8 mouse cellular contexts compared by ENCODE assay signal in the genomic region with DNA sequence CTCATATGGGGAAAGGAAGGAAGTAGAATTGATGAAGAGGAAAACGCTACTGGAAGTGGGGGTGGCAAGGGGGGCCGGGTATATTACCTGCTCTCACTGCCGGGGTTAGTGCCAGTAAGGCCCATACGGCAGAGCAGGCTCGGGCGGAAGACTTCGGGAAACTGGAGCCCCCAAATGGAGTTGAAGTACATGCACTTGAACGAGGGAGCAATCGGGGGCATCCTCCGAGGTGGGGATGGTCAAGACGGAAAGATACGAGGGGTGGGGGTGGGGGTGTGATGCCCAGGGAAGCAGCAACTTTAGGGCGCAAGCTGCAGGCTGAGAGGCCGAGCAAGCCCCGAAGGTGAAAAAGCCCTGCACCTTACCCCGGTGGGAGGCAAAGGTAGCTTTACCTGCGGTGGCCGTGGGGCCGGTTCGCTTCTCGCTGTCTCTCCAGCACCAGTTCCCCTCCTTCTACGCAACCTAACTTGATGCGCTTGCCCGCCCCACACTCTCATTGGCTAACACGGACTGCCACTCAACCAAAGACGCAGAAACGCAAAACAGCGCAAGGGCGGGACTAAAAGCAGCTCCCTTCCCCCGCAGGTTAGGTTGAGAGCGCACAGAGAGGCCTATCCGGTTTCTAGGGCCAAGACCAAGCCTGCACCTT. TPM values are rescaled to one million over a fixed set of nuclear protein-coding genes. Genes with fewer than 3 reads are reported as not detected.
DNase-seq lines count a peak whose midpoint lies in the region; ATAC-seq and TF ChIP-seq lines count a peak whose summit lies in the region.

No protein-coding gene starts in this region.

- H3K27me3 ChIP-seq in forebrain, embryonic 10.5 days (ENCODE audit: poor library complexity, severe bottlenecking) = no peaks in the 10 kb centered on the region
- no peaks in the 10 kb centered on the region for H3K27me3 ChIP-seq in heart, embryonic 15.5 days
- H3K27me3 ChIP-seq in liver, embryonic 14.5 days (ENCODE audit: control insufficient read depth, insufficient read depth, low read length) = no peaks in the 10 kb centered on the region
- H3K27me3 ChIP-seq in neural tube, embryonic 11.5 days (ENCODE audit: control insufficient read depth, insufficient read depth, low read length) = no peaks in the 10 kb centered on the region
- no peaks in the 10 kb centered on the region for H3K27me3 ChIP-seq in stomach, postnatal 0 days (ENCODE audit: control insufficient read depth, insufficient read depth, low read length)

- no peak for TF ChIP-seq CTCF in liver, embryonic 14.5 days (IDR thresholded peaks at IDR 0.05; ENCODE audit: low read depth)
- no peak for TF ChIP-seq CTCF in stomach, postnatal 0 days (IDR thresholded peaks at IDR 0.05; ENCODE audit: low read depth)

- under 1% methylated on average over 32 of the region's 32 CpGs for WGBS in forebrain, embryonic 10.5 days
- WGBS in heart, embryonic 15.5 days = under 1% methylated on average over 32 of the region's 32 CpGs
- WGBS in liver, embryonic 14.5 days (ENCODE audit: insufficient replicate concordance) = under 1% methylated on average over 32 of the region's 32 CpGs
- under 1% methylated on average over 32 of the region's 32 CpGs for WGBS in neural tube, embryonic 11.5 days
- under 1% methylated on average over 32 of the region's 32 CpGs for WGBS in stomach, postnatal 0 days

- no peaks in the 10 kb centered on the region for H3K9me3 ChIP-seq in forebrain, embryonic 10.5 days
- no peaks in the 10 kb centered on the region for H3K9me3 ChIP-seq in heart, embryonic 15.5 days (replicated peaks)
- no peaks in the 10 kb centered on the region for H3K9me3 ChIP-seq in liver, embryonic 14.5 days (ENCODE audit: control insufficient read depth, low read length)
- no peaks in the 10 kb centered on the region for H3K9me3 ChIP-seq in neural tube, embryonic 11.5 days (ENCODE audit: control insufficient read depth, low read length)
- H3K9me3 ChIP-seq in stomach, postnatal 0 days (ENCODE audit: control insufficient read depth, low read length) = no peaks in the 10 kb centered on the region

- no peak for TF ChIP-seq EP300 in liver, embryonic 14.5 days (IDR thresholded peaks at IDR 0.05; ENCODE audit: low read depth)
- TF ChIP-seq EP300 in stomach, postnatal 0 days (optimal IDR thresholded peaks at IDR 0.05) = no peak

- peak overlapping the region; percentile 83 for H3K4me2 ChIP-seq in heart, embryonic 15.5 days
- H3K4me2 ChIP-seq in liver, embryonic 14.5 days (ENCODE audit: low read depth) = peak overlapping the region; percentile 86
- peak overlapping the region; percentile 82 for H3K4me2 ChIP-seq in neural tube, embryonic 11.5 days (ENCODE audit: low read depth)
- H3K4me2 ChIP-seq in stomach, postnatal 0 days (replicated peaks; ENCODE audit: low read depth) = peak overlapping the region; percentile 90

- peak; percentile 97 to 100 for DNase-seq in CD8-positive naive resting alpha-beta T cell, adult 2 months (ENCODE audit: low read depth in 2 of 2, low spot score in 2 of 2)
- peak; percentile 100 for DNase-seq in c-Kit-positive CD71-negative TER-119-negative erythroid progenitor cells, embryonic 14.5 days (ENCODE audit: low read depth)
- peak; percentile 98 for DNase-seq in forebrain, embryonic 10.5 days (ENCODE audit: extremely low spot score, low spot score)
- peak; percentile 99 to 100 for DNase-seq in kidney, postnatal 25 days
- DNase-seq in liver, embryonic 14.5 days (ENCODE audit: low read depth in 3 of 3, low spot score in 3 of 3) = peak; percentile 100
- peak; percentile 98 for DNase-seq in neural tube, embryonic 11.5 days (ENCODE audit: low spot score)
- peak; percentile 99 for DNase-seq in stomach, postnatal 0 days (ENCODE audit: low spot score)

- peaks cover 19% of the 10 kb centered on the region for H3K4me1 ChIP-seq in forebrain, embryonic 10.5 days
- H3K4me1 ChIP-seq in heart, embryonic 15.5 days (replicated peaks) = peaks cover 16% of the 10 kb centered on the region
- H3K4me1 ChIP-seq in liver, embryonic 14.5 days (replicated peaks; ENCODE audit: control insufficient read depth in 2 of 2, insufficient read depth in 2 of 2, low read length in 1 of 2) = peaks cover 6 to 17% of the 10 kb centered on the region in 2 experiments
- H3K4me1 ChIP-seq in neural tube, embryonic 11.5 days (ENCODE audit: control insufficient read depth, insufficient read depth, low read length) = peaks cover 8% of the 10 kb centered on the region
- H3K4me1 ChIP-seq in stomach, postnatal 0 days (replicated peaks; ENCODE audit: control insufficient read depth, insufficient read depth) = 0 out of 2 replicates have a peak, but pooled peaks cover 3% of the 10 kb centered on the region

- H3K36me3 ChIP-seq in forebrain, embryonic 10.5 days (replicated peaks) = peaks cover 15% of the 10 kb centered on the region
- H3K36me3 ChIP-seq in heart, embryonic 15.5 days = no peaks in the 10 kb centered on the region
- no peaks in the 10 kb centered on the region for H3K36me3 ChIP-seq in liver, embryonic 14.5 days (replicated peaks; ENCODE audit: control insufficient read depth, insufficient read depth, low read depth)
- no peaks in the 10 kb centered on the region for H3K36me3 ChIP-seq in neural tube, embryonic 11.5 days (ENCODE audit: control insufficient read depth, insufficient read depth, low read length)
- H3K36me3 ChIP-seq in stomach, postnatal 0 days (ENCODE audit: control insufficient read depth, insufficient read depth, low read length) = no peaks in the 10 kb centered on the region

- ATAC-seq in heart, embryonic 15.5 days (replicated peaks; ENCODE audit: insufficient number of reproducible peaks, insufficient read depth, low FRiP score, low read depth) = peak; percentile 98
- ATAC-seq in liver, embryonic 14.5 days (ENCODE audit: insufficient read depth) = peak; percentile 99
- peak; percentile 99 for ATAC-seq in neural tube, embryonic 11.5 days (ENCODE audit: insufficient read depth, low FRiP score, low TSS enrichment)
- ATAC-seq in stomach, postnatal 0 days (ENCODE audit: low FRiP score, low TSS enrichment) = peak; percentile 99

- H3K9ac ChIP-seq in heart, embryonic 15.5 days = peak overlapping the region; percentile 75
- peak overlapping the region; percentile 80 for H3K9ac ChIP-seq in liver, embryonic 14.5 days (replicated peaks)
- peak overlapping the region; percentile 72 for H3K9ac ChIP-seq in neural tube, embryonic 11.5 days (ENCODE audit: low read length)
- peak overlapping the region; percentile 76 for H3K9ac ChIP-seq in stomach, postnatal 0 days (ENCODE audit: low read length)

- peak overlapping the region; percentile 87 for H3K27ac ChIP-seq in forebrain, embryonic 10.5 days
- H3K27ac ChIP-seq in heart, embryonic 15.5 days = peak overlapping the region; percentile 71
- H3K27ac ChIP-seq in liver, embryonic 14.5 days = peak overlapping the region; percentile 31
- no peak overlapping the region for H3K27ac ChIP-seq in neural tube, embryonic 11.5 days (ENCODE audit: low read depth, low read length)
- peak overlapping the region; percentile 93 for H3K27ac ChIP-seq in stomach, postnatal 0 days (replicated peaks)

- peak overlapping the region; percentile 86 for H3K4me3 ChIP-seq in forebrain, embryonic 10.5 days
- peak overlapping the region; percentile 81 for H3K4me3 ChIP-seq in heart, embryonic 15.5 days
- peak overlapping the region; percentile 80 to 81 for H3K4me3 ChIP-seq in liver, embryonic 14.5 days (ENCODE audit: insufficient read depth in 1 of 2, low read depth in 2 of 2, low read length in 2 of 2)
- H3K4me3 ChIP-seq in neural tube, embryonic 11.5 days (ENCODE audit: low read depth, low read length) = peak overlapping the region; percentile 79
- H3K4me3 ChIP-seq in stomach, postnatal 0 days (ENCODE audit: low read depth, low read length) = peak overlapping the region; percentile 80

RNA-seq across cellular contexts. Expression of gene Chd8, which starts 13.4 kb away (rescaled TPM):
- polyA plus RNA-seq in forebrain, embryonic 10.5 days (2016; fragmentation: Nextera tagmentation; extraction: Ambion mirVana) = 46.5 and 46.7 TPM in 2 replicates
- polyA plus RNA-seq in heart, embryonic 15.5 days (2015; fragmentation: Nextera tagmentation; extraction: Ambion mirVana) = 17.2 and 22.1 TPM in 2 replicates
- 9.7 and 13.1 TPM in 2 replicates for polyA plus RNA-seq in liver, embryonic 14.5 days (2012; rRNA removed)
- 13.9 and 14.0 TPM in 2 replicates for polyA plus RNA-seq in liver, embryonic 14.5 days (2014; fragmentation: Nextera tagmentation; extraction: Ambion mirVana)
- 56.4 and 58.4 TPM in 2 replicates for polyA plus RNA-seq in neural tube, embryonic 11.5 days (2014; fragmentation: Nextera tagmentation; extraction: Ambion mirVana)
- polyA plus RNA-seq in stomach, postnatal 0 days (2015; fragmentation: Nextera tagmentation; extraction: Ambion mirVana) = 12.6 and 14.2 TPM in 2 replicates

RNA-seq across cellular contexts. Expression of gene Tox4, which starts 34.8 kb away (rescaled TPM):
- polyA plus RNA-seq in forebrain, embryonic 10.5 days (2016; fragmentation: Nextera tagmentation; extraction: Ambion mirVana) = 53.4 and 56.6 TPM in 2 replicates
- 29.3 and 34.0 TPM in 2 replicates for polyA plus RNA-seq in heart, embryonic 15.5 days (2015; fragmentation: Nextera tagmentation; extraction: Ambion mirVana)
- 8.5 and 10.1 TPM in 2 replicates for polyA plus RNA-seq in liver, embryonic 14.5 days (2012; rRNA removed)
- 16.6 and 17.2 TPM in 2 replicates for polyA plus RNA-seq in liver, embryonic 14.5 days (2014; fragmentation: Nextera tagmentation; extraction: Ambion mirVana)
- polyA plus RNA-seq in neural tube, embryonic 11.5 days (2014; fragmentation: Nextera tagmentation; extraction: Ambion mirVana) = 52.0 and 54.9 TPM in 2 replicates
- 21.5 and 22.9 TPM in 2 replicates for polyA plus RNA-seq in stomach, postnatal 0 days (2015; fragmentation: Nextera tagmentation; extraction: Ambion mirVana)

RNA-seq across cellular contexts. Expression of gene Rab2b, which starts 35.2 kb away (rescaled TPM):
- 22.5 and 24.0 TPM in 2 replicates for polyA plus RNA-seq in forebrain, embryonic 10.5 days (2016; fragmentation: Nextera tagmentation; extraction: Ambion mirVana)
- 12.8 and 16.6 TPM in 2 replicates for polyA plus RNA-seq in heart, embryonic 15.5 days (2015; fragmentation: Nextera tagmentation; extraction: Ambion mirVana)
- 2.9 and 3.1 TPM in 2 replicates for polyA plus RNA-seq in liver, embryonic 14.5 days (2012; rRNA removed)
- polyA plus RNA-seq in liver, embryonic 14.5 days (2014; fragmentation: Nextera tagmentation; extraction: Ambion mirVana) = 1.9 and 2.6 TPM in 2 replicates
- 38.2 and 40.9 TPM in 2 replicates for polyA plus RNA-seq in neural tube, embryonic 11.5 days (2014; fragmentation: Nextera tagmentation; extraction: Ambion mirVana)
- polyA plus RNA-seq in stomach, postnatal 0 days (2015; fragmentation: Nextera tagmentation; extraction: Ambion mirVana) = 6.9 and 7.3 TPM in 2 replicates

RNA-seq across cellular contexts. Expression of gene Supt16, which starts 46.9 kb away (rescaled TPM):
- polyA plus RNA-seq in forebrain, embryonic 10.5 days (2016; fragmentation: Nextera tagmentation; extraction: Ambion mirVana) = 99.4 and 104 TPM in 2 replicates
- polyA plus RNA-seq in heart, embryonic 15.5 days (2015; fragmentation: Nextera tagmentation; extraction: Ambion mirVana) = 24.6 and 27.3 TPM in 2 replicates
- 15.4 and 25.2 TPM in 2 replicates for polyA plus RNA-seq in liver, embryonic 14.5 days (2012; rRNA removed)
- polyA plus RNA-seq in liver, embryonic 14.5 days (2014; fragmentation: Nextera tagmentation; extraction: Ambion mirVana) = 35.6 and 39.9 TPM in 2 replicates
- polyA plus RNA-seq in neural tube, embryonic 11.5 days (2014; fragmentation: Nextera tagmentation; extraction: Ambion mirVana) = 69.9 and 75.0 TPM in 2 replicates
- 15.2 and 20.0 TPM in 2 replicates for polyA plus RNA-seq in stomach, postnatal 0 days (2015; fragmentation: Nextera tagmentation; extraction: Ambion mirVana)
